Mouse (Mus musculus) liver, embryonic 14.5 days (tissue): Measurements from ENCODE around the gene Gmip.

ENCODE experiments used
- CTCF ChIP-seq: IDR thresholded peaks from 2 replicates; pipeline ENCODE4 v1.5.1; 2016; ENCODE audit warnings: antibody characterized with exemption, low read depth, control low read depth
- EP300 ChIP-seq: IDR thresholded peaks from 2 replicates; pipeline ENCODE4 v1.6.1; 2016; ENCODE audit warnings: antibody characterized with exemption, low read depth

- TF ChIP-seq EP300, result no peak
- no peak for TF ChIP-seq CTCF
Measured at GRCm38 (mm10) chr8:69790364-69790763, 18.1 kb upstream of the Gmip start.
